ENCODE assay signal across 1 mouse cellular context in the genomic region with DNA sequence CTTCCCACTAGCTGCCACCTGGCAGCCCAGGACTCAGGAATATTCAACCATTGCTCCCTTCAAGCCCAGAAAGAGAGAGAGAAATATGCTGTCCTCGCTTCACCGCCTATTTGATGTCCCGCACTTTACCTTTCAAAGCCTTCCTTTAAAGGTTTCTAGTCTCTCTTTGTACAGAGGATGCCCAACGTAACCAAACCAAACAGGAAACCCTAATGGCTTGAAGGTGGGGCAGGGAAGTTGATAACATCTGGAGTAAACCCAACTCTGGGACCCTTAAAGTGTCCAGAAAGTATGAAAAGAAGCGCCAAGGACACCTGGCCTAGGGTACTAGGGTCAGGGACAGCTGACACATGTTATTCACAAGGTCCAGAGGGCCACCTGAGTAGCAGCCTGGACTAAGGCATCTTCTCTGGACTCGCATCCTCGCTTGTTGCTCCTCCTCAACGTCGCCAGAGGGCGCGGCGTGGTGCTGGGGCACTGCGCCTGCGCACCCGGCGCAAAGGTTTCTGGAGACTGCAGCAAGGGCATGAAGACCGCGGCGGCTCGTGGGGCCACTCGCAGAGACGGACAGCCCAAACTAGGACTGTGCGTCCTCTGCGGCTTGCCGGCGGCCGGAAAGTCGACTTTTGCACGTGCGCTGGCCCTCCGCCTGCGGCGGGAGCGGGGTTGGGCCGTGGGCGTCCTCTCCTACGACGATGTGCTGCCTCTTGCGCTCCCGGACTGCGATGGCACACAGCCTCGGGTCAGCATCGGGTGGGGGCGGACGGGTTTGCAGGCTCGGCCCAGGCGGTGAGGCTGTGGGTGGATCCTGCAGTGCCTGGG.
A peak's percentile ranks its signal among the peaks of the same experiment; 100 is the strongest.
TF ChIP-seq lines count a peak whose summit lies in the region.

A gene (plus strand): TSS at position 494 of the 822 bp plus-strand sequence.

TF ChIP-seq in MEL, 35 proteins besides CTCF, POLR2A, EP300 and RAD21 (continued from another document):
- TF ChIP-seq GATA1 (IDR thresholded peaks at IDR 0.05; ENCODE audit: low read depth, low read length) (peak; percentile 36; the same call in 1 of the 2 replicates), MEF2A (IDR thresholded peaks at IDR 0.05; ENCODE audit: extremely low read depth, insufficient replicate concordance, low read depth, low read length, poor library complexity, severe bottlenecking) (no peak), MAX (IDR thresholded peaks at IDR 0.05; ENCODE audit: low read length) (peak; percentile 46; the same call in 1 of the 2 replicates), MYC (IDR thresholded peaks at IDR 0.05; ENCODE audit: low read depth, low read length) (peak; percentile 42; the same call in 1 of the 2 replicates), ZMIZ1 (IDR thresholded peaks at IDR 0.05; ENCODE audit: low read depth, low read length) (peak; percentile 62; the same call in 1 of the 2 replicates), USF2 (IDR thresholded peaks at IDR 0.05; ENCODE audit: borderline replicate concordance in 1 of 2, insufficient read depth in 1 of 2, low read depth in 1 of 2, low read length in 2 of 2) (no peak), ZKSCAN1 (IDR thresholded peaks at IDR 0.05; ENCODE audit: low read depth, low read length) (no peak), TAL1 (IDR thresholded peaks at IDR 0.05; ENCODE audit: low read length) (no peak), SMC3 (IDR thresholded peaks at IDR 0.05; ENCODE audit: low read depth, low read length) (peak; percentile 63), MAFK (IDR thresholded peaks at IDR 0.05; ENCODE audit: borderline replicate concordance, low read depth, low read length) (no peak), RCOR1 (IDR thresholded peaks at IDR 0.05; ENCODE audit: low read depth, low read length) (no peak), CHD2 (IDR thresholded peaks at IDR 0.05; ENCODE audit: low read length) (no peak), USF1 (IDR thresholded peaks at IDR 0.05; ENCODE audit: low read depth, low read length) (no peak)
